In the genomic region with DNA sequence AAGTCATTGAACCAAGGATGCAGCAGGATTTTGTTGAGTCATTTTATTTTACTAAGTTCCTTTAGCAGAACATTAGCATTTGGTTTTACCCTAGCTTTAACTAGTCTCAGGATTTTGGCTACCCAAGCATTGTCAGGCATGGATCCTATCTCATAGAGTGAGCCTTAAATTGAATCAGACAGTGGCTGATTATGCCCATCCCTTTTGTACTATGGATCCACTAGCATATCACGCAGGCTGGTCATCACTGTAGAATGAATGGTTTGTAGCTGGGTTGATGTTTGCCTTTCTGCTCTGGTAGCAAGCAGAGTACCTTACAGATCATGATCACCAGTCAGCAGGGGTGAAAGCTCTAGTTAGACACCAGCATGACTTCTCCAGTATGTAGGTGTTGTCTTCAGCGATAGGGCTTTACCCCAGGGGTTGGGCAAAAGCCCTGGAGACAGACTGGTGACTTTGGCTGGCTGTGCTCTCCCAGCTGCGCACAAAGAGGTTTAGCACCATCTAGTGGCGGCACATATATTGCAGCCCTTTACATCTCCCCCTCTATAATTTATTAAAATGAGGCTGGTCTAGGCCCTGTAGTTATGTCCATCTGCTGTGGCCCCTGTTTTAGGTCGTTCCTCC, we compare ENCODE assay signal across 11 mouse cellular contexts. TPM values are rescaled to one million over a fixed set of nuclear protein-coding genes. Genes with fewer than 3 reads are reported as not detected.
A peak's percentile ranks its signal among the peaks of the same experiment; 100 is the strongest.
DNase-seq lines count a peak whose midpoint lies in the region; ATAC-seq and TF ChIP-seq lines count a peak whose summit lies in the region.
"Not testable (repeated sequence)": the region's sequence is repeated elsewhere in the genome, so short reads cannot be mapped to it uniquely, and the experiment has no call there.
"Had no signal": no experiment of that assay in that cellular context is flagged by ENCODE, and none has a peak within 500 bp of the region (broad histone marks: within the 10 kb centered on the region; RNA-seq: fewer than 3 reads in every experiment).

No protein-coding gene starts in this region.

- H3K9me3 ChIP-seq in embryonic facial prominence, embryonic 13.5 days, result peaks cover 22% of the 10 kb centered on the region; the same call in 1 of the 2 replicates
- H3K9me3 ChIP-seq in heart, embryonic 12.5 days (replicated peaks), result peaks cover 42% of the 10 kb centered on the region
- H3K9me3 ChIP-seq in intestine, embryonic 15.5 days, result not testable (repeated sequence)
- peaks cover 10% of the 10 kb centered on the region for H3K9me3 ChIP-seq in liver, embryonic 13.5 days (replicated peaks)
- H3K9me3 ChIP-seq in midbrain, embryonic 15.5 days, result peaks cover 15% of the 10 kb centered on the region

- not testable (repeated sequence) for TF ChIP-seq POLR2A in testis, adult 2 months (IDR thresholded peaks at IDR 0.05; ENCODE audit: control insufficient read depth, low read depth, low read length)

- ATAC-seq in embryonic facial prominence, embryonic 13.5 days (ENCODE audit: insufficient number of reproducible peaks, insufficient read depth, low FRiP score, low TSS enrichment, low read depth), result peak; percentile 87
- peak; percentile 88 for ATAC-seq in heart, embryonic 12.5 days (ENCODE audit: insufficient number of reproducible peaks, low FRiP score)
- peak; percentile 80 for ATAC-seq in intestine, embryonic 15.5 days
- peak; percentile 63; the same call in 1 of the 2 replicates for ATAC-seq in liver, embryonic 13.5 days (ENCODE audit: low read depth)
- peak; percentile 75 for ATAC-seq in midbrain, embryonic 15.5 days (replicated peaks)

- 30% methylated on average over 5 of the region's 5 CpGs for WGBS in embryonic facial prominence, embryonic 13.5 days
- 32% methylated on average over 5 of the region's 5 CpGs for WGBS in heart, embryonic 12.5 days
- 33% methylated on average over 5 of the region's 5 CpGs for WGBS in intestine, embryonic 15.5 days
- WGBS in liver, embryonic 13.5 days (ENCODE audit: insufficient replicate concordance), result 20% methylated on average over 5 of the region's 5 CpGs
- WGBS in midbrain, embryonic 15.5 days, result 30% methylated on average over 5 of the region's 5 CpGs

- not testable (repeated sequence) for H3K4me3 ChIP-seq in embryonic facial prominence, embryonic 13.5 days; heart, embryonic 12.5 days; intestine, embryonic 15.5 days (replicated peaks); layer of hippocampus, adult 2 months; liver, embryonic 13.5 days (replicated peaks); midbrain, embryonic 15.5 days; testis, adult 2 months (ENCODE audit: control insufficient read depth, low read depth, low read length)

- peak; percentile 25 to 78 for DNase-seq in adrenal gland, adult (ENCODE audit: inconsistent age in 2 of 2, low spot score in 1 of 2)
- DNase-seq in layer of hippocampus, adult 2 months (ENCODE audit: low spot score in 2 of 2), result peak in 1 of 2 experiments; percentile 37
- DNase-seq in liver, embryonic 13.5 days, result not testable (repeated sequence)

- H3K4me1 ChIP-seq in embryonic facial prominence, embryonic 13.5 days; heart, embryonic 12.5 days (replicated peaks); intestine, embryonic 15.5 days (replicated peaks); liver, embryonic 13.5 days (replicated peaks); midbrain, embryonic 15.5 days; testis, adult 2 months (ENCODE audit: control insufficient read depth, insufficient read depth, low read length): not testable (repeated sequence)

- not testable (repeated sequence) for H3K36me3 ChIP-seq in embryonic facial prominence, embryonic 13.5 days; heart, embryonic 12.5 days; intestine, embryonic 15.5 days; liver, embryonic 13.5 days; midbrain, embryonic 15.5 days (replicated peaks); testis, adult 2 months (ENCODE audit: control insufficient read depth, insufficient read depth, low read length)

- TF ChIP-seq CTCF in layer of hippocampus, adult 2 months (conservative IDR thresholded peaks at IDR 0.05), result peak; percentile 68
- peak; percentile 33; the same call in 1 of the 2 replicates for TF ChIP-seq CTCF in testis, adult 2 months (IDR thresholded peaks at IDR 0.05; ENCODE audit: control insufficient read depth, insufficient read depth, insufficient replicate concordance, low read depth, low read length)

- not testable (repeated sequence) for H3K27ac ChIP-seq in embryonic facial prominence, embryonic 13.5 days; heart, embryonic 12.5 days (ENCODE audit: poor library complexity, severe bottlenecking); intestine, embryonic 15.5 days; layer of hippocampus, adult 2 months; liver, embryonic 13.5 days; midbrain, embryonic 15.5 days; testis, adult 2 months (ENCODE audit: control insufficient read depth, insufficient read depth, low read depth, low read length)

- not testable (repeated sequence) for H3K27me3 ChIP-seq in embryonic facial prominence, embryonic 13.5 days; heart, embryonic 12.5 days (replicated peaks); intestine, embryonic 15.5 days (replicated peaks); liver, embryonic 13.5 days; midbrain, embryonic 15.5 days (replicated peaks); testis, adult 2 months (ENCODE audit: control insufficient read depth, insufficient read depth, low read length)

- not testable (repeated sequence) for H3K4me2 ChIP-seq in embryonic facial prominence, embryonic 13.5 days; heart, embryonic 12.5 days; intestine, embryonic 15.5 days (replicated peaks); liver, embryonic 13.5 days; midbrain, embryonic 15.5 days

- H3K9ac ChIP-seq in embryonic facial prominence, embryonic 13.5 days; heart, embryonic 12.5 days; intestine, embryonic 15.5 days; liver, embryonic 13.5 days; midbrain, embryonic 15.5 days: not testable (repeated sequence)

RNA-seq across cellular contexts. Expression of gene Gm21149, which starts 22.6 kb away (rescaled TPM):
- not detected in 2 replicates for polyA plus RNA-seq in embryonic facial prominence, embryonic 13.5 days (2015; fragmentation: Nextera tagmentation; extraction: Ambion mirVana)
- polyA plus RNA-seq in heart, embryonic 12.5 days (2016; fragmentation: Nextera tagmentation; extraction: Ambion mirVana), result 0.29 and 0.69 TPM in 2 replicates
- not detected in 2 replicates for polyA plus RNA-seq in intestine, embryonic 15.5 days (2015; fragmentation: Nextera tagmentation; extraction: Ambion mirVana)
- total RNA-seq in layer of hippocampus, adult 2 months (2021), result not detected
- not detected in 2 replicates for polyA plus RNA-seq in liver, embryonic 13.5 days (2015; fragmentation: Nextera tagmentation; extraction: Ambion mirVana)
- not detected in 2 replicates for polyA plus RNA-seq in midbrain, embryonic 15.5 days (2015; fragmentation: Nextera tagmentation; extraction: Ambion mirVana)
- 9.8 and 15.2 TPM in 2 replicates for polyA plus RNA-seq in testis, adult 2 months (2012; rRNA removed)
- total RNA-seq: hematopoietic stem cell, adult 5-6 weeks; neutrophil, adult 5-6 weeks had no signal
- polyA plus RNA-seq: forebrain, embryonic 10.5 days had no signal

RNA-seq across cellular contexts. Expression of gene Gm21190, which starts 30.1 kb away (rescaled TPM):
- polyA plus RNA-seq in embryonic facial prominence, embryonic 13.5 days (2015; fragmentation: Nextera tagmentation; extraction: Ambion mirVana), result not detected in 2 replicates
- not detected in 2 replicates for polyA plus RNA-seq in heart, embryonic 12.5 days (2016; fragmentation: Nextera tagmentation; extraction: Ambion mirVana)
- polyA plus RNA-seq in intestine, embryonic 15.5 days (2015; fragmentation: Nextera tagmentation; extraction: Ambion mirVana), result not detected in 2 replicates
- total RNA-seq in layer of hippocampus, adult 2 months (2021), result not detected
- not detected in 2 replicates for polyA plus RNA-seq in liver, embryonic 13.5 days (2015; fragmentation: Nextera tagmentation; extraction: Ambion mirVana)
- polyA plus RNA-seq in midbrain, embryonic 15.5 days (2015; fragmentation: Nextera tagmentation; extraction: Ambion mirVana), result not detected in 2 replicates
- polyA plus RNA-seq in testis, adult 2 months (2012; rRNA removed), result 3.3 and 5.0 TPM in 2 replicates
- total RNA-seq: hematopoietic stem cell, adult 5-6 weeks; neutrophil, adult 5-6 weeks had no signal
- polyA plus RNA-seq: forebrain, embryonic 10.5 days had no signal
